Mouse (Mus musculus) embryonic facial prominence, embryonic 13.5 days (tissue): ENCODE results near the gene Cadps2. TPM values are rescaled to one million over a fixed set of nuclear protein-coding genes. Genes with fewer than 3 reads are reported as not detected.

Source experiments
- polyA plus RNA-seq: library from polyadenylated mRNA; unstranded; fragments of >200 nt; fragmentation: Nextera tagmentation; extraction: Ambion mirVana; gene quantifications from 2 replicates; pipeline ENCODE4 v1.2.1, GENCODE M21; 2015

Gene Cadps2
- polyA plus RNA-seq, 1 experiment from 2014 or later, result 3.5 TPM

Other genes with a start within 250 kb of the Cadps2 start
- not detected in 2 replicates for gene Rnf133, start 189.1 kb downstream of the Cadps2 start, polyA plus RNA-seq
- not detected in 2 replicates for gene Rnf148, start 184.3 kb downstream of the Cadps2 start, polyA plus RNA-seq
- gene Tas2r118, start 130.6 kb upstream of the Cadps2 start, polyA plus RNA-seq, result not detected in 2 replicates